Mouse (Mus musculus): ENCODE measurements around the gene Defb48. TPM values are rescaled to one million over a fixed set of nuclear protein-coding genes. Genes with fewer than 3 reads are reported as not detected.
A peak's percentile ranks its signal among the peaks of the same experiment; 100 is the strongest.

Defb48 gene
- polyA plus RNA-seq, 1 experiment from 2014 or later, result not detected

DNA sequence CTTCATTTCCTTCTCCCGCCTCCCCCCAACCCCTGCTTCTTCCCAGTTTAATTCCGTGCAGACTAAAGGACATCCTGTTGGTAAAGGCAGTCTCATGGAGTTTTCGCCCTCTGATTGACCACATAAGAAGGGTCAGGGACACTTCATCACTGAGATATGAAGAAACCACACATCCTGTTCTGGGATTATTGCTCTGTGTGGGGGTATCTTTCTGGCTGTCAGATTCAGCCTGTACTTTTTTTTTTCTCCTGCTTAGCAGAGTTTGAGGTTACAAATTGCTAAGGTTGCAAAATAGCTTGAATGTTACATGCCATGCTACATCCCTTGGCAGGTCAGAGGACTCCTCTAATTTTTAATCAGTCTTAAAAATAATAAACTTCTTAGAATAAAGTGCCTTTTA lies 7.0 kb upstream of the Defb48 start:
- Histone ChIP-seq H3K4me3 (ENCODE audit: low read depth, low read length) (no peak overlapping the region), H3K4me1 (replicated peaks; ENCODE audit: control insufficient read depth, insufficient read depth, low read length) (no peaks in the 10 kb centered on the region), H3K36me3 (ENCODE audit: control insufficient read depth, insufficient read depth, low read length) (no peaks in the 10 kb centered on the region), H3K9me3 (ENCODE audit: control insufficient read depth, low read length) (no peaks in the 10 kb centered on the region), H3K27ac (ENCODE audit: low read depth) (no peak overlapping the region), H3K27me3 (replicated peaks; ENCODE audit: control insufficient read depth, insufficient read depth, low read length) (no peaks in the 10 kb centered on the region), H3K4me2 (ENCODE audit: low read length) (no peak overlapping the region), H3K9ac (ENCODE audit: low read length) (no peak overlapping the region)
- DNase-seq (ENCODE audit: low spot score) (no peak), ATAC-seq (replicated peaks; ENCODE audit: low FRiP score, low TSS enrichment, low read depth) (no peak)
- 62% methylated on average over 3 of the region's 3 CpGs for WGBS

DNA sequence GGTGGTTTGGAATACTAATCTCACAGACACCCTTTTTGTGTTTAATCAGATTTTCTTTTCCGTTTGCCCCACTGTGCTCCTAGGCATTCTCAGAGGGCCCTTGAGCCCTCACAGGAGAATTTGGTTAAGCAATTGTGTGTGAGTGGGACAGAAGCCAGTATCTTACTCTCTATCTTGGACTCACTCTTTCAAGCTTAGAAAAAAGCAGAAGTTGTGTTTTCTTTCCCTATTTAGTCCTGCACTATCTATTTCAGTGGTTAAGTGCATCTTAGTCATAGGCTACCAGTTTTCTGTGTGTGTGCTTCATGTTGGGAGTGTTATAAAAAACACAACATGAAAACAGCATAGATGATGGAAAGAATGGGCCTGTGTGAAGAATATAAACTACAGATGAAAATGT lies 4.5 kb downstream of the Defb48 start:
- H3K27ac ChIP-seq (ENCODE audit: low read depth), result no peak overlapping the region
- no peak overlapping the region for H3K4me3 ChIP-seq (ENCODE audit: low read depth, low read length)
- DNase-seq (ENCODE audit: low spot score), result peak; percentile 16
- H3K27me3 ChIP-seq (replicated peaks; ENCODE audit: control insufficient read depth, insufficient read depth, low read length), result no peaks in the 10 kb centered on the region
- WGBS, result 80% methylated on average over 1 of the region's 1 CpGs
- H3K9me3 ChIP-seq (ENCODE audit: control insufficient read depth, low read length), result no peaks in the 10 kb centered on the region
- no peak overlapping the region for H3K9ac ChIP-seq (ENCODE audit: low read length)
- no peaks in the 10 kb centered on the region for H3K36me3 ChIP-seq (ENCODE audit: control insufficient read depth, insufficient read depth, low read length)
- H3K4me1 ChIP-seq (replicated peaks; ENCODE audit: control insufficient read depth, insufficient read depth, low read length), result no peaks in the 10 kb centered on the region
- no peak overlapping the region for H3K4me2 ChIP-seq (ENCODE audit: low read length)
- ATAC-seq (replicated peaks; ENCODE audit: low FRiP score, low TSS enrichment, low read depth), result no peak

DNA sequence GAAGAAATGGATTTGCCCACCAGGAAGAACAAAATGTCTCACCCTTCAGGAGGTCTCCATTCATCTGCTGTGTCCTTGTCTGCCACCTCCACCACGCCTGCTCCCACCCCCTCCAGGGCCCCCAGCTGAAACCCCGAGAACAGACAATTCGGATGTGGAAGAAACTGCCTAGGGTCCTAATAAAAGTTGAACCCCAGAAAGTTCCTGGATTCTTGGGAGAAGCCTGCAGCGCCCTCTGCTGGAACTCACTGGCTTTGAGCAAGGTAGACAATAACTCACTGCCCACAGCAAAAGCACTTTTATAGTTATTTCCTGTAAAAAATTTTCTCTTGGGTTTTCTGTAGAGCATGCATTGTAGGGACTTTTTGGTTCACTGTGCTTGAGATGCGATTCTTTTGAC lies 9.3 kb downstream of the Defb48 start:
- no peak for ATAC-seq (replicated peaks; ENCODE audit: low FRiP score, low TSS enrichment, low read depth)
- peak; percentile 82 for DNase-seq (ENCODE audit: low spot score)
- Histone ChIP-seq H3K27ac (ENCODE audit: low read depth) (no peak overlapping the region), H3K9me3 (ENCODE audit: control insufficient read depth, low read length) (no peaks in the 10 kb centered on the region), H3K4me1 (replicated peaks; ENCODE audit: control insufficient read depth, insufficient read depth, low read length) (no peaks in the 10 kb centered on the region), H3K27me3 (replicated peaks; ENCODE audit: control insufficient read depth, insufficient read depth, low read length) (no peaks in the 10 kb centered on the region), H3K9ac (ENCODE audit: low read length) (no peak overlapping the region), H3K36me3 (ENCODE audit: control insufficient read depth, insufficient read depth, low read length) (no peaks in the 10 kb centered on the region), H3K4me2 (ENCODE audit: low read length) (no peak overlapping the region), H3K4me3 (ENCODE audit: low read depth, low read length) (no peak overlapping the region)
- 15% methylated on average over 5 of the region's 5 CpGs for WGBS

DNA sequence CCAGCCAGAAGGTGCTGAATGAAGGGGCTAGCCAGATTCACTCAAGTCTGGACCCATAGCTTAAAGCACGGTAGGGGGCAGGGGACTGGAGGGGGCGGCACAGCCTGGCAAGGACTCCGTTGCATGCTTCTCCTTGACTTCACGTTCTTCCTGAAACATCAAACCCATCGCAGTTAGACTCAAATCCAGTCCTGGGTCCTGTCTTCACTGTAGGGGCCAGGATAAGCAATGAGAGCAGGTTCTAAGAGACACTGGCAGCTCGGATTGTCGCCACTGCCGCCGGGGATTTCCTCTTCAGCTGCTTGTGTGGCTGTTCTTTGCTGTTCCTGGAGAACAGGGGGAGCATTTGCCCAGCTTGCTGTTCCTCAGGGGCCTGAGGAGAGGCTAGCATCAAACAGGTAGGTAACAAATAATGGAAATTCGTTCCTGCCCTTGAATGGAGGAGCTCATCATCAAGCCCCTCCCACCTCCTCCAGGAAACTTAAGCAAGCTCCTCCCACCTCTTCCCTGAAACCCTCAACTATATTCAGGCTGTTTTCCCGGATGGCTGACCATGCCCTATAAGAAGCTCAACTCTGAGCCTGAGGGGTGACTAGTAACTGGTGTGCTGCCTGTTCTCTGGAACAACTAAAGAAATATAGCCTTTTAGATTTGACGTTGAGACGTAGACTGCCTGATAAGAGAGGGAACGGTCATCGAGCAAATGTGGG lies 18.3 kb downstream of the Defb48 start:
- H3K36me3 ChIP-seq (ENCODE audit: control insufficient read depth, insufficient read depth, low read length), result no peaks in the 10 kb centered on the region
- peak overlapping the region; percentile 18 for H3K4me3 ChIP-seq (ENCODE audit: low read depth, low read length)
- H3K27ac ChIP-seq (ENCODE audit: low read depth), result no peak overlapping the region
- peak overlapping the region; percentile 3; the same call in 1 of the 2 replicates for H3K9ac ChIP-seq (ENCODE audit: low read length)
- no peaks in the 10 kb centered on the region for H3K27me3 ChIP-seq (replicated peaks; ENCODE audit: control insufficient read depth, insufficient read depth, low read length)
- H3K9me3 ChIP-seq (ENCODE audit: control insufficient read depth, low read length), result no peaks in the 10 kb centered on the region
- peak; percentile 59 for DNase-seq (ENCODE audit: low spot score)
- peak overlapping the region; percentile 52 for H3K4me2 ChIP-seq (ENCODE audit: low read length)
- ATAC-seq (replicated peaks; ENCODE audit: low FRiP score, low TSS enrichment, low read depth), result no peak
- 15% methylated on average over 15 of the region's 15 CpGs for WGBS
- peaks cover 8% of the 10 kb centered on the region; the same call in 1 of the 2 replicates for H3K4me1 ChIP-seq (replicated peaks; ENCODE audit: control insufficient read depth, insufficient read depth, low read length)

DNA sequence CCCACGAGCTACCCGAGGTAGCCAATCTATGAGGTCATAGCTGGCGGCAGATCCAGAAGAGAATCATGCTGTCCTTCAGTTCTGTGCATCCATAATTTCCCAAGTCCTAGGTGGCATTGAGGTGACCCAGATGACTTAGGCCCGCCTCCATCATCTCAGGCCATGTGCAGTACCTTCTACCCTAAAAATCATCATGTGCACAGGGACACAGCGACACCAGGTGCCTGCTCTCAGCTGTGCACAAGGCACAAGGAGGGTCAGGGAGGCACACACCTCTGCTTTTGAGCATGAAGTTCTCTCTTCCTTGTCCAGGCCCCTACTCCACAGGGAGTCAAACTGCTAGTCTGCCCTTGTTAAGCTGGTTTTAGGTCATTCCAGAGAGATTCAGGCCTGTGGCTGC lies 19.0 kb downstream of the Defb48 start:
- peak overlapping the region; percentile 52; the same call in 1 of the 2 replicates for H3K4me2 ChIP-seq (ENCODE audit: low read length)
- no peaks in the 10 kb centered on the region for H3K9me3 ChIP-seq (ENCODE audit: control insufficient read depth, low read length)
- no peaks in the 10 kb centered on the region for H3K27me3 ChIP-seq (replicated peaks; ENCODE audit: control insufficient read depth, insufficient read depth, low read length)
- ATAC-seq (replicated peaks; ENCODE audit: low FRiP score, low TSS enrichment, low read depth) (0 out of 2 replicates have a peak, but pooled peaks have one; percentile 32), DNase-seq (ENCODE audit: low spot score) (peak; percentile 50)
- H3K4me1 ChIP-seq (replicated peaks; ENCODE audit: control insufficient read depth, insufficient read depth, low read length), result peaks cover 8% of the 10 kb centered on the region; the same call in 1 of the 2 replicates
- no peak overlapping the region for H3K9ac ChIP-seq (ENCODE audit: low read length)
- H3K4me3 ChIP-seq (ENCODE audit: low read depth, low read length), result no peak overlapping the region
- WGBS, result 81% methylated on average over 5 of the region's 5 CpGs
- no peak overlapping the region for H3K27ac ChIP-seq (ENCODE audit: low read depth)
- no peaks in the 10 kb centered on the region for H3K36me3 ChIP-seq (ENCODE audit: control insufficient read depth, insufficient read depth, low read length)

DNA sequence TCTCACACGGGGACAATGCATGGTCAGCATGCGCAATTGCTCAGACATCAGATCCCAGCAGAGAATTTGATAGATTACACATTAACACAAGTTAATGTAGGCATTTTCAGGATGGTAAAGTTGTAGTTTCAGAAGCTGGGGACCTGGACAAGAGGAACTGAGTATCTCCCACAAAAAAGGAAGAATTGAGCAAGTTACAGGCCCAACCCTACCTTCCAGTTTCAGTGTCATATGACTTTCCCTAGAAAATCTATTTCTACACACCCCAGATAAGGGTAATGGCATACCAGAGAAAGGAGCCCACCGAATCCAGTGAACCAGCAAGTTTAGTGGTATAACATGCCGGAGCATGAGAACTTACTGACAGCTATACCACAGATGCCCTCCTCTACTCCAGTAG lies 20.7 kb downstream of the Defb48 start:
- H3K4me1 ChIP-seq (replicated peaks; ENCODE audit: control insufficient read depth, insufficient read depth, low read length), result peaks cover 8% of the 10 kb centered on the region; the same call in 1 of the 2 replicates
- DNase-seq (ENCODE audit: low spot score), result no peak
- H3K9me3 ChIP-seq (ENCODE audit: control insufficient read depth, low read length), result no peaks in the 10 kb centered on the region
- H3K27me3 ChIP-seq (replicated peaks; ENCODE audit: control insufficient read depth, insufficient read depth, low read length), result no peaks in the 10 kb centered on the region
- WGBS, result 86% methylated on average over 4 of the region's 4 CpGs
- peaks cover 5% of the 10 kb centered on the region; the same call in 1 of the 2 replicates for H3K36me3 ChIP-seq (ENCODE audit: control insufficient read depth, insufficient read depth, low read length)
- H3K4me2 ChIP-seq (ENCODE audit: low read length), result no peak overlapping the region
- H3K27ac ChIP-seq (ENCODE audit: low read depth), result no peak overlapping the region
- H3K4me3 ChIP-seq (ENCODE audit: low read depth, low read length), result no peak overlapping the region
- ATAC-seq (replicated peaks; ENCODE audit: low FRiP score, low TSS enrichment, low read depth), result no peak
- no peak overlapping the region for H3K9ac ChIP-seq (ENCODE audit: low read length)

DNA sequence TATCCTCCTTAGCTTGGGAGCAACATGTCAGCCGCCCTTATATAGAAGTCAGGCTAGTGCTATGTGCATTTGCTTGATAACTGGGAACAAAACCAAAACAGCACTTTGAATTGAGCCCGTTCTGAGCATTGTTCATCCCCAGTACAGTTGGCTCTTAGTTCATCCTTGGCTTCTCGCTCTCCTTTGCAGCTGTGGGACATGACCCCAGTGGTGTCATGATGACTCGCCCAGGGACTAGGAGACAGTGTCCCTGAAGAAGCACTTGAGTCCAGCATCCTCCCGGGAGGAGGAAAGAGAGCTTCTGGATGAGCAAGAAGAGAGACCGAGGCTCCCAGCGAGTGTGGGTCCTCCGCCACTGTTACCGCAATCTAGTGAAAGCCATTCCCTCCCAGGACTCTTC lies 28.2 kb downstream of the Defb48 start:
- peaks cover 31% of the 10 kb centered on the region for H3K36me3 ChIP-seq (ENCODE audit: control insufficient read depth, insufficient read depth, low read length)
- H3K4me2 ChIP-seq (ENCODE audit: low read length), result no peak overlapping the region
- H3K4me1 ChIP-seq (replicated peaks; ENCODE audit: control insufficient read depth, insufficient read depth, low read length), result no peaks in the 10 kb centered on the region
- no peak overlapping the region for H3K4me3 ChIP-seq (ENCODE audit: low read depth, low read length)
- ATAC-seq (replicated peaks; ENCODE audit: low FRiP score, low TSS enrichment, low read depth) (no peak), DNase-seq (ENCODE audit: low spot score) (no peak)
- H3K27ac ChIP-seq (ENCODE audit: low read depth), result no peak overlapping the region
- no peaks in the 10 kb centered on the region for H3K27me3 ChIP-seq (replicated peaks; ENCODE audit: control insufficient read depth, insufficient read depth, low read length)
- no peak overlapping the region for H3K9ac ChIP-seq (ENCODE audit: low read length)
- 83% methylated on average over 9 of the region's 9 CpGs for WGBS
- no peaks in the 10 kb centered on the region for H3K9me3 ChIP-seq (ENCODE audit: control insufficient read depth, low read length)

DNA sequence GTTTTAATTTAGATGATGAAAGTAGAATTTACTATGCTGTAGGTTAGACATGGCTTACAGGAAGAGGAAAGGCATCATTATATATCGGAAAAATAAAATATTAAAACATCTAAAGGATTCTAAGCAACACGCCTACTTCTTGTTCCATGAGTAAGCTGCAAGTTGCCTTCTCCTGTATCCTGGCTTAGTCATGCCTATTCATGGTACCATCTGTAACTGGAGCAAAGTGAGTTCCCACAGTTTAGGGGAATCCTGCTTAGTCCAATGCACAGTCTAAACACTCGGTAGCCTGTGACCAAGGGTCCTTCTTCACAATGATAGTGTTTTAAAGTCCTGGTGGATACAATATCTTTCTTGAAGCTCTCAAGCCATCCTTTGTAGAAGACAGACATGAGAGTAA lies 37.5 kb downstream of the Defb48 start:
- DNase-seq (ENCODE audit: low spot score) (no peak), ATAC-seq (replicated peaks; ENCODE audit: low FRiP score, low TSS enrichment, low read depth) (no peak)
- no peak overlapping the region for H3K27ac ChIP-seq (ENCODE audit: low read depth)
- H3K36me3 ChIP-seq (ENCODE audit: control insufficient read depth, insufficient read depth, low read length), result peaks cover 17% of the 10 kb centered on the region; the same call in 1 of the 2 replicates
- no peaks in the 10 kb centered on the region for H3K9me3 ChIP-seq (ENCODE audit: control insufficient read depth, low read length)
- H3K27me3 ChIP-seq (replicated peaks; ENCODE audit: control insufficient read depth, insufficient read depth, low read length), result no peaks in the 10 kb centered on the region
- no peaks in the 10 kb centered on the region for H3K4me1 ChIP-seq (replicated peaks; ENCODE audit: control insufficient read depth, insufficient read depth, low read length)
- no peak overlapping the region for H3K4me3 ChIP-seq (ENCODE audit: low read depth, low read length)
- H3K4me2 ChIP-seq (ENCODE audit: low read length), result no peak overlapping the region
- no peak overlapping the region for H3K9ac ChIP-seq (ENCODE audit: low read length)
- WGBS, result 95% methylated on average over 3 of the region's 3 CpGs

Data from intestine, embryonic 14.5 days (tissue).